Mouse (Mus musculus) lung, adult 2 months (tissue): Measurements from ENCODE around the gene Mansc1.

Source experiments
- CTCF ChIP-seq: fragments of 200-500 bp; IDR thresholded peaks from 2 replicates; pipeline ENCODE4 v1.5.1; 2011; ENCODE audit warnings: mild to moderate bottlenecking, low read length, control low read depth; ENCODE audit not compliant: insufficient read depth
- POLR2A ChIP-seq: fragments of 200-500 bp; IDR thresholded peaks from 2 replicates; pipeline ENCODE4 v1.6.1; 2011; ENCODE audit warnings: low read depth, mild to moderate bottlenecking, control low read depth, low read length, borderline replicate concordance; ENCODE audit errors: extremely low read depth

- TF ChIP-seq CTCF (no peak), POLR2A (no peak)
Measured at GRCm38 (mm10) chr6:134586241-134586640, 46.0 kb downstream of the Mansc1 start.
